Comparison of ENCODE assay signal across 8 mouse cellular contexts in genomic region chr10:26772624-26773540, GRCm38 (mm10). TPM values are rescaled to one million over a fixed set of nuclear protein-coding genes. Genes with fewer than 3 reads are reported as not detected.
DNase-seq lines count a peak whose midpoint lies in the region; ATAC-seq lines count a peak whose summit lies in the region.

No protein-coding gene starts in this region.

- H3K27me3 ChIP-seq in intestine, embryonic 16.5 days (replicated peaks; ENCODE audit: control insufficient read depth, insufficient read depth, low read length) = no peaks in the 10 kb centered on the region
- peaks cover 4% of the 10 kb centered on the region; the same call in 1 of the 2 replicates for H3K27me3 ChIP-seq in midbrain, embryonic 10.5 days (ENCODE audit: low read depth, poor library complexity, severe bottlenecking)

- peaks cover 10% of the 10 kb centered on the region for H3K4me1 ChIP-seq in intestine, embryonic 16.5 days (ENCODE audit: control insufficient read depth, insufficient read depth, low read length)
- H3K4me1 ChIP-seq in midbrain, embryonic 10.5 days = peaks cover 17% of the 10 kb centered on the region

- WGBS in intestine, embryonic 16.5 days = 1% methylated on average over 22 of the region's 22 CpGs
- WGBS in midbrain, embryonic 10.5 days = 2% methylated on average over 22 of the region's 22 CpGs

- peak overlapping the region; percentile 95 for H3K27ac ChIP-seq in intestine, embryonic 16.5 days (ENCODE audit: low read length)
- peak overlapping the region; percentile 86 for H3K27ac ChIP-seq in midbrain, embryonic 10.5 days (replicated peaks)

- peak; percentile 10 for DNase-seq in embryo, embryonic 10 days (ENCODE audit: low spot score)
- DNase-seq in embryo, embryonic 9.5 days (ENCODE audit: extremely low spot score) = no peak
- DNase-seq in embryo, embryonic 11.5 days (ENCODE audit: low read depth, low spot score) = peak; percentile 29
- DNase-seq in gonadal fat pad, adult 2 months (ENCODE audit: low read depth) = peak; percentile 27
- DNase-seq in left cerebral cortex, postnatal 4 days = peak; percentile 75
- DNase-seq in midbrain, embryonic 10.5 days (ENCODE audit: low spot score) = peak; percentile 51
- peak; percentile 19 for DNase-seq in spleen, adult 12 weeks (ENCODE audit: low spot score)

- H3K4me2 ChIP-seq in intestine, embryonic 16.5 days (ENCODE audit: low read depth, low read length) = peak overlapping the region; percentile 71

- no peaks in the 10 kb centered on the region for H3K36me3 ChIP-seq in intestine, embryonic 16.5 days (ENCODE audit: control insufficient read depth, insufficient read depth, low read length)
- no peaks in the 10 kb centered on the region for H3K36me3 ChIP-seq in midbrain, embryonic 10.5 days

- H3K9ac ChIP-seq in intestine, embryonic 16.5 days (ENCODE audit: low read depth, low read length) = peak overlapping the region; percentile 70

- peak overlapping the region; percentile 63 for H3K4me3 ChIP-seq in intestine, embryonic 16.5 days (ENCODE audit: low read length)
- peak overlapping the region; percentile 69 for H3K4me3 ChIP-seq in midbrain, embryonic 10.5 days

- H3K9me3 ChIP-seq in intestine, embryonic 16.5 days (ENCODE audit: control insufficient read depth, low read length) = no peaks in the 10 kb centered on the region
- H3K9me3 ChIP-seq in midbrain, embryonic 10.5 days (replicated peaks) = no peaks in the 10 kb centered on the region

- intact Hi-C loops in left cerebral cortex, postnatal 4 days (cut with DNase I) = no loop called here

- ATAC-seq in intestine, embryonic 16.5 days = peak; percentile 71

RNA-seq across cellular contexts. Expression of gene Arhgap18, which starts 19.7 kb away (rescaled TPM):
- polyA plus RNA-seq in gonadal fat pad, adult 2 months (2012; rRNA removed) = 8.5 and 9.3 TPM in 2 replicates
- 48.8 and 48.9 TPM in 2 replicates for polyA plus RNA-seq in intestine, embryonic 16.5 days (2015; fragmentation: Nextera tagmentation; extraction: Ambion mirVana)
- total RNA-seq in left cerebral cortex, postnatal 4 days (2021) = 10 to 100 TPM; 14.6 to 15.3 TPM
- 8.7 and 9.7 TPM in 2 replicates for polyA plus RNA-seq in midbrain, embryonic 10.5 days (2016; fragmentation: Nextera tagmentation; extraction: Ambion mirVana)
